Mouse (Mus musculus) heart, embryonic 14.5 days (tissue): ENCODE measurements around the gene Tsc22d2. TPM values are rescaled to one million over a fixed set of nuclear protein-coding genes. Genes with fewer than 3 reads are reported as not detected.

Experiments
- ATAC-seq: fragments of 200-750 bp; cut with Nextera tagmentation; 2 replicates; pipeline ENCODE4 v1.8.0; 2017; ENCODE audit warnings: low read depth, moderate TSS enrichment; ENCODE audit not compliant: insufficient number of reproducible peaks, insufficient read depth, low FRiP score
- H3K27ac ChIP-seq, 2 experiments: fragments of 200-500 bp in 1 of 2; fragments of 300-500 bp in 1 of 2; sonication (generic) in 1 of 2; replicated peaks in 1 of 2; 2 replicates each; pipeline ENCODE4 v1.5.1; 2012 to 2014; ENCODE audit warnings: low read depth in 2 of 2, low read length in 2 of 2, control low read depth in 1 of 2, mild to moderate bottlenecking in 1 of 2, mixed read lengths in 1 of 2; ENCODE audit not compliant: control insufficient read depth in 1 of 2, insufficient read depth in 1 of 2
- H3K27me3 ChIP-seq: fragments of 300-500 bp; sonication (generic); 2 replicates; pipeline ENCODE4 v1.6.1; 2014; ENCODE audit warnings: mild to moderate bottlenecking, low read length, control low read depth; ENCODE audit not compliant: control insufficient read depth, insufficient read depth
- H3K36me3 ChIP-seq: fragments of 300-500 bp; sonication (generic); 2 replicates; pipeline ENCODE4 v1.6.1; 2014; ENCODE audit warnings: mild to moderate bottlenecking, control low read depth, low read length, mixed read lengths; ENCODE audit not compliant: control insufficient read depth, insufficient read depth
- H3K4me1 ChIP-seq, 2 experiments: fragments of 200-500 bp in 1 of 2; fragments of 300-500 bp in 1 of 2; sonication (generic) in 1 of 2; 2 replicates each; pipeline ENCODE4 v1.6.1; 2012 to 2014; ENCODE audit warnings: low read length in 2 of 2, control low read depth in 1 of 2, mixed read lengths in 1 of 2; ENCODE audit not compliant: control insufficient read depth in 2 of 2, insufficient read depth in 2 of 2
- H3K4me2 ChIP-seq: fragments of 300-500 bp; sonication (generic); 2 replicates; pipeline ENCODE4 v1.6.1; 2014; ENCODE audit warnings: mild to moderate bottlenecking, low read length
- H3K4me3 ChIP-seq, 2 experiments: fragments of 200-500 bp in 1 of 2; fragments of 300-500 bp in 1 of 2; sonication (generic) in 1 of 2; 2 replicates each; pipeline ENCODE4 v1.5.1; 2012 to 2014; ENCODE audit warnings: low read length in 2 of 2, mild to moderate bottlenecking in 2 of 2, control low read depth in 1 of 2, low read depth in 1 of 2, moderate library complexity in 1 of 2; ENCODE audit not compliant: control insufficient read depth in 1 of 2, insufficient read depth in 1 of 2
- H3K9ac ChIP-seq: fragments of 300-500 bp; sonication (generic); 2 replicates; pipeline ENCODE4 v1.6.1; 2014; ENCODE audit warnings: mild to moderate bottlenecking, low read length
- H3K9me3 ChIP-seq: fragments of 300-500 bp; sonication (generic); 2 replicates; pipeline ENCODE4 v1.6.1; 2016; ENCODE audit warnings: low read length, control low read depth; ENCODE audit not compliant: control insufficient read depth
- WGBS: fragments of 180-500 bp; shearing (Covaris S2); extraction: QIAGEN DNeasy Blood & Tissue Kit; methylation state at CpG from one replicate; pipeline ENCODE4 v1.1.7; 2014; 5-methylcytosine and 5-hydroxymethylcytosine counted together
- polyA plus RNA-seq: library from polyadenylated mRNA; unstranded; fragments of >200 nt; fragmentation: Nextera tagmentation; extraction: Ambion mirVana; gene quantifications from 2 replicates; pipeline ENCODE4 v1.2.1, GENCODE M21; 2014

Gene Tsc22d2
- polyA plus RNA-seq, 1 experiment from 2014 or later = 25.3 TPM

GRCm38 (mm10) chr3:58504676-58505075 is 90.2 kb downstream of the Tsc22d2 start:
- Histone ChIP-seq H3K27ac (no peak overlapping the region), H3K4me1 (0 out of 4 replicates have a peak, but pooled peaks cover 0 to 2% of the 10 kb centered on the region in 2 experiments), H3K9ac (no peak overlapping the region), H3K4me3 (no peak overlapping the region), H3K27me3 (no peaks in the 10 kb centered on the region), H3K4me2 (no peak overlapping the region), H3K9me3 (no peaks in the 10 kb centered on the region), H3K36me3 (no peaks in the 10 kb centered on the region)
- no peak for ATAC-seq

GRCm38 (mm10) chr3:58508020-58508750 is 93.7 kb downstream of the Tsc22d2 start:
- Histone ChIP-seq H3K9ac (no peak overlapping the region), H3K27me3 (no peaks in the 10 kb centered on the region), H3K4me1 (0 out of 4 replicates have a peak, but pooled peaks cover 0 to 2% of the 10 kb centered on the region in 2 experiments), H3K36me3 (no peaks in the 10 kb centered on the region), H3K4me2 (no peak overlapping the region), H3K9me3 (no peaks in the 10 kb centered on the region), H3K4me3 (no peak overlapping the region), H3K27ac (no peak overlapping the region)
- ATAC-seq = no peak
- 74% methylated on average over 7 of the region's 7 CpGs for WGBS

DNA sequence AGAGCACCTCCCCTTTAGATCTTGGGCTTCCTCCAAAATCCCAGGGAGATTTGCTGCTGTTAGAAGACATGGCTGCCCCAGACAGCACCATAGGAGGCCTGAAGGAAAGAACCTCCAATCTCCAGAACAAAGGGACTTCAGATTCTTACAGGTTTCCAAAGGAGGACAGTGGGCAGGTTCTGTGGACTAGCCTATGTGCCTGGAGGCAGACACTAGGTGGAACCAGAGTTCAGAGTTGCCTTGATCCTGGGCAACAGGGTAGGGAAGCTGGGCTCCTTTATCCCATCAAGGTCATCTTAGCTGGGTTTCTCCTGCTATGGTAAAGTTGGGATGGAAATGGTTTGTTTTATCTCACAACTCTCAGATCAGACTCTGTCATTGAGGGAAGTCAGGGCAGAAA is 97.1 kb downstream of the Tsc22d2 start:
- no peak for ATAC-seq
- Histone ChIP-seq H3K36me3 (no peaks in the 10 kb centered on the region), H3K9me3 (no peaks in the 10 kb centered on the region), H3K27me3 (no peaks in the 10 kb centered on the region), H3K4me1 (0 out of 4 replicates have a peak, but pooled peaks cover 0 to 2% of the 10 kb centered on the region in 2 experiments), H3K9ac (no peak overlapping the region), H3K4me2 (no peak overlapping the region), H3K4me3 (no peak overlapping the region), H3K27ac (no peak overlapping the region)

- ATAC-seq = no peak
- H3K27ac ChIP-seq = no peak overlapping the region
Measured at GRCm38 (mm10) chr3:58512740-58513139, 98.2 kb downstream of the Tsc22d2 start.

GRCm38 (mm10) chr3:58513483-58513882 is 99.0 kb downstream of the Tsc22d2 start:
- Histone ChIP-seq H3K9ac (no peak overlapping the region), H3K27ac (no peak overlapping the region), H3K36me3 (no peaks in the 10 kb centered on the region), H3K9me3 (no peaks in the 10 kb centered on the region), H3K27me3 (no peaks in the 10 kb centered on the region), H3K4me1 (no peaks in the 10 kb centered on the region), H3K4me3 (no peak overlapping the region), H3K4me2 (no peak overlapping the region)
- 77% methylated on average over 4 of the region's 4 CpGs for whole genome bisulfite sequencing
- ATAC-seq = no peak

More at GRCm38 (mm10) chr3:58512740-58513139, 98.2 kb downstream of the Tsc22d2 start:
- no peaks in the 10 kb centered on the region for H3K27me3 ChIP-seq
- no peaks in the 10 kb centered on the region for H3K36me3 ChIP-seq
- no peaks in the 10 kb centered on the region for H3K9me3 ChIP-seq
- no peak overlapping the region for H3K4me2 ChIP-seq
- H3K4me3 ChIP-seq = no peak overlapping the region
- H3K9ac ChIP-seq = no peak overlapping the region
- 69% methylated on average over 3 of the region's 3 CpGs for WGBS
- H3K4me1 ChIP-seq = 0 out of 4 replicates have a peak, but pooled peaks cover 0 to 2% of the 10 kb centered on the region in 2 experiments

DNA sequence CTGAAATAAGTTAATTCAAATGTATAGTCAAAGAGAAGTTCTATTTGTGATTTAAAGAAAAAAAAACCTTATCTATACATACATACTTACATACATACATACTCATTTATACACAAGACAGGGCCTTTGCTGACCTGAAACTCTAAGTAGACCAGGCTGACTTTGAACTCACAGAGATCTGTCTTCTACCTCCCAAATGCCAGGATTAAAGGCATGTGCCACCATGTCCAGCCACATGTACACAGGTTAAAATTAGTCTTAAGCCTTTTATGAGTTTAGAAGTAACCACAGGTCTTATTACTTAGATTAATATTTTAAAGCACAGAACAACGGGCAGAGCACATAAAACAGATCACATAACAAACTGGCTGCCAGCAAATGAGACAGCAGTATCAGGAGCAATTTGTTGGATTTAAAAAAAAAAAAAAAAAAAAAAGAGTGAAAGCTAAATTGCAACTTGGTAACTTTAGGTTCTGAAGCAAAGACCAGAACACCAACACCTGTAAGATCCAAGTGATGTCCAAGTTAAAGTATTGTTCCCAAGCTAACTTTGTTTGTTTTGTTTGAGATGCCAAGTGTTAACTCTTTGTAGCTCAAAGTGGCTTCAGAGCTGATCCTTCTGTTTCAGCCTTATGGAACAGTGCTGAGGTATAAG is 101.6 kb downstream of the Tsc22d2 start:
- Histone ChIP-seq H3K9ac (no peak overlapping the region), H3K27ac (no peak overlapping the region), H3K4me3 (no peak overlapping the region), H3K36me3 (peaks cover 9% of the 10 kb centered on the region), H3K4me1 (peaks cover 6 to 10% of the 10 kb centered on the region in 2 experiments; a peak in 3 of 4 replicates), H3K27me3 (no peaks in the 10 kb centered on the region), H3K4me2 (no peak overlapping the region), H3K9me3 (no peaks in the 10 kb centered on the region)
- WGBS = 64% methylated on average over 1 of the region's 1 CpGs
- ATAC-seq = no peak
